Mouse (Mus musculus): Measurements from ENCODE around the gene Sdccag8. TPM values are rescaled to one million over a fixed set of nuclear protein-coding genes. Genes with fewer than 3 reads are reported as not detected.

The Sdccag8 gene
- 8.6 and 12.7 TPM in 2 replicates for polyA plus RNA-seq (2015; fragmentation: Nextera tagmentation; extraction: Ambion mirVana)

DNA sequence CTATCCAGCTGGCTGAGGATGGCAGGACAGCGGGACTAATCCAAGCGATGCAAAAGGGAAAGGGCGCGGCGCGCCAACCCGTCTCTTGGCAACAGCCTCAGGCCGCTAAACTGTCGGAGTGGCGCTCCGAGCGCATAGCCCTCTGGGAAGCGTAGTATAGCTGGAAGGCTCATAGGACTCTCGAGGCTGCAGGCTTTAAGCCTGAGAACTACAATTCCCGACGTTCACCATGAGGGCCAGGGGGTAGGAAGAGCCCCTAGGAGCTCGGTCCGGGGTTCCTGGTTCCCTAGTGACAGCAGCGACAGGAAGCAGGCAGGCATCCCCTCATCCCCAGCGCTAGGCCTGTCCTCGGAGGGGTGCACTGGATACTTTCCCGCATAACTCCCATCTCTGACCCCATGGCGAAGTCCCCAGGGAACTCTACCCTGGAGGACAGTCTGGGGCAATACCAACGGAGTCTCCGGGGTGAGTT is at the start of gene Sdccag8:
Sdccag8 (plus strand) TSS at position 70 of the 472 bp plus-strand sequence.
- no peaks in the 10 kb centered on the region for H3K9me3 ChIP-seq (replicated peaks)
- peak within 1 kb of the TSS; percentile 92 for H3K4me3 ChIP-seq
- H3K27me3 ChIP-seq: no peaks in the 10 kb centered on the region
- no peaks in the 10 kb centered on the region for H3K36me3 ChIP-seq
- under 1% methylated on average over 25 of the region's 25 CpGs for WGBS
- H3K4me1 ChIP-seq (replicated peaks): peaks cover 21% of the 10 kb centered on the region
- ATAC-seq (replicated peaks; ENCODE audit: insufficient number of reproducible peaks, insufficient read depth, low FRiP score, low read depth): peak; percentile 94
- H3K4me2 ChIP-seq: peak within 1 kb of the TSS; percentile 68
- peak within 1 kb of the TSS; percentile 87 for H3K9ac ChIP-seq
- H3K27ac ChIP-seq: peak within 1 kb of the TSS; percentile 98

DNA sequence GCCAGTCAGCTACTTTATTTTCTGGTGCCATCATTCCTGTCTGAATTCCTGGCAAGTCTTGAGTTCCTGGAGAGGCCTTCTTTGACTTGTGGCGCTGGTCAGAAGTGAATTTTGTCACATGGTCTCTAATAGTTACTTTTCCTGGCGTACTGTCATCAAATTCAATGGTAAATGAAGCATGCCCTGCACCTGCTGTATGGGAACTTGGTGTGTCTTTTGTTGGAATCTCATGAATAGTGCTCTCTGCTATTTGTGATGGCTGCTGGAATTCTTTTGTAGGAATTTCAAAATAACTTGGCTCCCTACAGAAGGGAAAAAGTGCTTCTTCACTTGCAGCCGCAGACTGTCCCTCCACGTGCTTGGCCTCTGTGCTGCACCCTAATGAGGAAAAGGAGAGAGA is 39.9 kb upstream of the Sdccag8 start:
- Histone ChIP-seq H3K4me2 (no peak overlapping the region), H3K9me3 (replicated peaks) (no peaks in the 10 kb centered on the region), H3K4me1 (replicated peaks) (no peaks in the 10 kb centered on the region), H3K4me3 (no peak overlapping the region), H3K27me3 (no peaks in the 10 kb centered on the region), H3K9ac (no peak overlapping the region), H3K27ac (no peak overlapping the region), H3K36me3 (peaks cover 36% of the 10 kb centered on the region)
- WGBS: 67% methylated on average over 4 of the region's 4 CpGs
- no peak for ATAC-seq (replicated peaks; ENCODE audit: insufficient number of reproducible peaks, insufficient read depth, low FRiP score, low read depth)

DNA sequence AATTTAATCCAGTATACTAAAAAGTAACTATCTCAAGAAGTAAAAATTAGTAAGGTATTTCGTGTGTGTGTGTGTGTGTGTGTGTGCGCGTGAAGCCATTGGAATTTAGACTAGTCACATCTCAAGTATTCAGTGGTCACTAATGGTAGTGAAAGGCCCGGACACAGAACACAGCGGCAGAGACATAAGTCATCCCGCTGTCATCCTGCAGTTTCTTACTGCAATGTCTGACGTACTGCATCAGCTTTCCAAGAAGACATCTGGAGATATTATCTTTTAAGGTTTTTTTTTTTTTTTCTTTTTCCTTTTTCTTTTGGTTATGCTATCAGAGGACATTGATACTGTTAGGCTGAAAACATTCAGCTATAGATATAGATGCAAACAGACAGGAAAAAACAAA is 25.1 kb upstream of the Sdccag8 start:
- WGBS: 84% methylated on average over 7 of the region's 7 CpGs
- no peak overlapping the region for H3K4me2 ChIP-seq
- H3K36me3 ChIP-seq: peaks cover 13% of the 10 kb centered on the region; the same call in 1 of the 2 replicates
- H3K4me1 ChIP-seq (replicated peaks): no peaks in the 10 kb centered on the region
- H3K27ac ChIP-seq: no peak overlapping the region
- no peak overlapping the region for H3K4me3 ChIP-seq
- no peaks in the 10 kb centered on the region for H3K9me3 ChIP-seq (replicated peaks)
- ATAC-seq (replicated peaks; ENCODE audit: insufficient number of reproducible peaks, insufficient read depth, low FRiP score, low read depth): no peak
- H3K27me3 ChIP-seq: no peaks in the 10 kb centered on the region
- no peak overlapping the region for H3K9ac ChIP-seq

DNA sequence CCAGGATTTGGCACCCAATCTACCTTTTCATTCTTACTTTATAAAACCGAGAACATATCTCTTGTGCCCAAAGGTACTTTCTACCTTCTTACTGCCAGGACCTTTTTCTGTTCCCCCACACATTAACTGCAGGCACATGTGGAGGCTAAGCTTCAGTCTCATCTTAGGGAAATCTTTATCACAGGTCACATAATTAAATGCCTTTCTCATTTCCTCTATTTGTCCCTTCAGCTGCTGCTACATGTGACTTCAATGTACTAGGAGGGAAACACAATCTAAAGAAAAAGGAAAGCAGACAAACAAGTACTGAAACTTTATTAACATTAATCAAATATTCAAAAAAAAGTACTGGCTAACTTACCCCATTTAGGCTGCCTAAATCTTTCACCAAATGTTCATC is 22.3 kb upstream of the Sdccag8 start:
- WGBS: 77% methylated on average over 1 of the region's 1 CpGs

DNA sequence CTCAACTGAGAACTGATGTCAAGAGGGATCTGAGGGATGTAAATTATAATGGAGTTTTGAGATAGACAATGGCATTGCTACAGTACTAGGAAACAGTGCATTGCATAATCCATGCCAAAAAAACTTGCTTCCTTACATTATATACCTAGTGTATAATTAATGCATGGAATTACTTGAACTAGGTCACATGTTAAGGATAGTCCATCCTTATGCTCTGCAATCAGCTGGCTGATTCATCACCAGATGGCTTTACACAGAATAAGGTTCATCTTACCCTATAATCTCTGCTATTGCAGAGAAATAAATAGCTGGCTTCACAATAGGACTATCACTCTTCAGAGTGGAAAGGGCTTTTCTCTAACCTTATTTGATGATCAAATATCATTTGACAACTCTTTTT is 15.8 kb upstream of the Sdccag8 start:
- no peak for ATAC-seq (replicated peaks; ENCODE audit: insufficient number of reproducible peaks, insufficient read depth, low FRiP score, low read depth)
- Histone ChIP-seq H3K4me2 (no peak overlapping the region), H3K4me1 (replicated peaks) (peaks cover 15% of the 10 kb centered on the region), H3K4me3 (no peak overlapping the region), H3K27me3 (no peaks in the 10 kb centered on the region), H3K9me3 (replicated peaks) (no peaks in the 10 kb centered on the region), H3K36me3 (no peaks in the 10 kb centered on the region), H3K27ac (no peak overlapping the region), H3K9ac (no peak overlapping the region)

More for the DNA sequence above, 22.3 kb upstream of the Sdccag8 start:
- no peak overlapping the region for H3K4me3 ChIP-seq
- no peaks in the 10 kb centered on the region for H3K9me3 ChIP-seq (replicated peaks)
- no peak overlapping the region for H3K27ac ChIP-seq
- ATAC-seq (replicated peaks; ENCODE audit: insufficient number of reproducible peaks, insufficient read depth, low FRiP score, low read depth): no peak
- H3K36me3 ChIP-seq: peaks cover 5% of the 10 kb centered on the region; the same call in 1 of the 2 replicates
- H3K27me3 ChIP-seq: no peaks in the 10 kb centered on the region
- H3K9ac ChIP-seq: no peak overlapping the region
- no peak overlapping the region for H3K4me2 ChIP-seq
- H3K4me1 ChIP-seq (replicated peaks): 0 out of 2 replicates have a peak, but pooled peaks cover 3% of the 10 kb centered on the region

DNA sequence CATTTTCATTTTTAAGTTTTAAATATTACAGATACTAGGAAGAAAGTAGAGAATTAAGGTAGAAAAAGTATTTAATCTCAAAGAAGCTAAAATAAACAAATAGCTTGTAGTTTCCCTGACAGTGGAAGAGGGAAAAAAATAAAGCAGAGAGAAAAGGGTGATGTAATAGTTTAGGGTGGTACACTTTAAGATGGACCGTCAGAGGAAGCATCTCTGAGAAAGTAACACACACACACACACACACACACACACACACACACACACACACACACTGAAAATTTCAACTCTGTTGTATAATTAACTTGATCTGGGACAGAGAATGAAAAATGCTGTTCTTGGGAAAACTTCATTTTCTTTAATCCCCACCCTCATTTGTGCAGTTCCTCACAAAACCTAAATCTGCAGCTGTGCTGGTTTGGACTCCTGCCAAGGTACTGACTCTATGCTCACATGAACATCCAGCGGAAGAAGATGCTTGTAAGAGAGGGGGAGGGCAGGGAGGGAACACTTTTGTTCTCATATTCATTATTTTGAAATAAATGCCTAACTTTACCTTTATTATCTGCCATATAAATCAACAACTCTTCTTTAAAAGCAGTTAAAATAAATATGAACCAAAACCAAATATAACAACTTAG is 13.6 kb upstream of the Sdccag8 start:
- 20% methylated on average over 2 of the region's 2 CpGs for WGBS
- Histone ChIP-seq H3K9me3 (replicated peaks) (no peaks in the 10 kb centered on the region), H3K9ac (no peak overlapping the region), H3K36me3 (no peaks in the 10 kb centered on the region), H3K27me3 (no peaks in the 10 kb centered on the region), H3K4me2 (no peak overlapping the region), H3K4me3 (no peak overlapping the region), H3K27ac (peak overlapping the region; percentile 45; the same call in 1 of the 2 replicates), H3K4me1 (replicated peaks) (peaks cover 11% of the 10 kb centered on the region)
- 0 out of 2 replicates have a peak, but pooled peaks have one; percentile 35 for ATAC-seq (replicated peaks; ENCODE audit: insufficient number of reproducible peaks, insufficient read depth, low FRiP score, low read depth)

DNA sequence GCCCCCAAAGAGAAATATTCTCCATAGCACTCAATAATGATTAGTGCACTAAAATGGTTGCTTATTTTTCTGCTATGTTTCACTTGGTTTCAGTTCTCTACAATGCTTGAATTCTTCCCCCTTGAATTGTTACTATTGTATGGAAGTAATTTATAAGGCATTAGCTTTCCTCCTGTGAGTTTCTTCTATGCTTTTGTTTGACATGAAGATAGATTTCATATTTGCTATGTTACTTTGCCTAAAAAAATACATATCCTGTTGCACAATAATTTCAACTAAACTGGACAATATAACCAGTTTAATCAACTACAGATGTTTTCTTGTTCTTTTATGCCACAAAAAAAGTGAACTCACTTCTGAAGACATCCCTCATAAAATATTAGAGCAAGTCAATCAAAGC is 4.3 kb upstream of the Sdccag8 start:
- ATAC-seq (replicated peaks; ENCODE audit: insufficient number of reproducible peaks, insufficient read depth, low FRiP score, low read depth): no peak
- H3K27ac ChIP-seq: no peak overlapping the region
- no peaks in the 10 kb centered on the region for H3K9me3 ChIP-seq (replicated peaks)
- H3K4me2 ChIP-seq: no peak overlapping the region
- no peaks in the 10 kb centered on the region for H3K36me3 ChIP-seq
- H3K9ac ChIP-seq: no peak overlapping the region
- H3K4me1 ChIP-seq (replicated peaks): peaks cover 16% of the 10 kb centered on the region
- H3K27me3 ChIP-seq: no peaks in the 10 kb centered on the region
- no peak overlapping the region for H3K4me3 ChIP-seq

DNA sequence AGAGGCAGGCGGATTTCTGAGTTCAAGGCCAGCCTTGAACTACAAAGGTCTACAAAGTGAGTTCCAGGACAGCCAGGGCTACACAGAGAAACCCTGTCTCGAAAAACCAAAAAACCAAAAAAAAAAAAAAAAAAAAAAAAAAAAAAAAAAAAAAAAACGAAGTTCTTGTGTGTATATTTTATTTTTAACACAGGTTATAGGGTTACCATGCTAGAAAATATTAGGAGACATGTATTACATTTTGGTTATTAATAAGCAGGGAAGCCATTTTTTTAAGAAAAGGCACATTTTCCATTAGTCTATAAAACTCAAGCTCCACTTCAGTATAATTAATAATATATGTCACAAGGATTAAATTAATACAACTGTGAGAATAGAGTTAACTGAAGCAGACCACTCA is 2.6 kb upstream of the Sdccag8 start:
- Histone ChIP-seq H3K4me3 (peak overlapping the region; percentile 92), H3K9ac (no peak overlapping the region), H3K36me3 (no peaks in the 10 kb centered on the region), H3K4me2 (peak overlapping the region; percentile 68), H3K27ac (peak overlapping the region; percentile 98; the same call in 1 of the 2 replicates), H3K27me3 (no peaks in the 10 kb centered on the region), H3K4me1 (replicated peaks) (peaks cover 16% of the 10 kb centered on the region), H3K9me3 (replicated peaks) (no peaks in the 10 kb centered on the region)
- no peak for ATAC-seq (replicated peaks; ENCODE audit: insufficient number of reproducible peaks, insufficient read depth, low FRiP score, low read depth)
- WGBS: 69% methylated on average over 3 of the region's 3 CpGs

DNA sequence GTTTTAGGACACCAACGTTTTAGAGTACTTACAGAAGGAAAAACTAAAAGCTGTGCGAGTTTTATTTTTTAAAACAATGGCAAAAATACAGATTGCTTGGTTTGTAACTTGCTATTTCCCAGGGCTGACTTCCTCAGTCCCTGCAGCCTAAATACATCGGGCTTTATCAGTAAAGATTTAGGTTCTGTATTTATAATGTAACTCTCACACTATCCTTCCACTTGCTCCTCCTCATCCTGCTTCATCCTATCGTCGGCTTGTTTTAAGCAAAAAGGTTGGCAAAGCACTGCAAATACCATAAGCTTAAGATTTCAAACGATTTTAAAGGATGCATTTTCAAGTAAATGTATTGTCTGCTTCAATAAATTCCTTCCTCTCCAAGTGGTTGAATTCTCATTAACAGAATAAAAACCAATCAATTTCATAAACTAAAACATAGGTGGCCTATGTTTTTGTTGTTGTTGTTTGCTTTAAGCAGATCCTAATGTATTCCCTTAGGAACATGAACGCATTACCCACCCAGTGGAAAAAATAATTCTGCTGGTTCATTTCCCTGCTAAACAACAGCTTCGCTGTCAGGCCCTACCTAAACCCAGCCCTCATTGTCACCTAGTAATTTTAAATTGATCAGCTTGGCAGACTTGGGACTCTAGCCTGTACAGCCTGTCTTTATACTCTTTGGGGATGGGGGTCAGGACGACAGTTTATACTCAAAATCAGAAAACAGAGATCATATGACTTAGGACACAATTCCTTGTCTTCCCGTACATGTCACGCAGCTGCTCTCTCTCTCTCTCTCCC is 1.8 kb upstream of the Sdccag8 start:
- Histone ChIP-seq H3K27me3 (no peaks in the 10 kb centered on the region), H3K9ac (peak overlapping the region; percentile 87), H3K4me3 (peak overlapping the region; percentile 92), H3K4me1 (replicated peaks) (peaks cover 14% of the 10 kb centered on the region), H3K27ac (peak overlapping the region; percentile 98), H3K9me3 (replicated peaks) (no peaks in the 10 kb centered on the region), H3K36me3 (no peaks in the 10 kb centered on the region), H3K4me2 (peak overlapping the region; percentile 68)
- ATAC-seq (replicated peaks; ENCODE audit: insufficient number of reproducible peaks, insufficient read depth, low FRiP score, low read depth): no peak
- WGBS: 12% methylated on average over 11 of the region's 11 CpGs

DNA sequence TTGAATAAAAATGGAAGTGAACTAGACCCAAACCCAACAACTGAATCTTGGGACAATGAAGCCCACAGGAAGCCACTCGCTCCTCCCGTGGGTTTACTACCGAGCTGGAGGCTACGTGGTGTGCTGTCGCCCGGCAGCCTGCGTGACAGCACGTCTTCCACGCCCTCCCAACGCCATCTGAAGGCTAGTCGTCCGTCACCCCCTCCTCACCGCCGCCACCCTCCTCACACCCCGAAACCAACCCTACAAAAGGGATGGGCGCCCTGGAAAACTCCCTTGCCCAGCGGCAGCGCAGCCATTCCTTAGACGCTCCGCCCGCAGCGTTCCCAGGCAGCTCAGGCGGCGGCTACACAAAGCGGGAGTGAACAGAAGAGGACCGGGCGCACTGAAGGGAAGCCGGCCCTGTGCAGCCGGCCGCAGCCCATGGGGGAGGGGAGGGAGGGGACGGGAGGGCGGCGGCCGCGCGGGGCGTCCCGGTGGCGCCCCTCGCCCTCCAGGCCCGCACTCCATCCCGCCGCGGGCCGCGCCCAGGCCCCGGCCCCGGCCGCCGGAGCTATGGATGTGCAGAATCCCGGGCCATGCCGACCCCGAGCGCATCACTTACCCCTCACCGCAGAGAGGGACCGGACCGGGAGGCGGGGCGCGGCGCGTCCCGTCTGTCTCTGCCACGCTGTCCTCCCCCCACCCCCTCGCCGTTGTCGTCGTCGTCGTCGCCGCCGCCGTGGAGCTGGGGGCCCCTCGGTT is 996 bp upstream of the Sdccag8 start:
- peak overlapping the region; percentile 98 for H3K27ac ChIP-seq
- no peaks in the 10 kb centered on the region for H3K36me3 ChIP-seq
- peak overlapping the region; percentile 92 for H3K4me3 ChIP-seq
- under 1% methylated on average over 68 of the region's 75 CpGs for WGBS
- no peaks in the 10 kb centered on the region for H3K9me3 ChIP-seq (replicated peaks)
- no peaks in the 10 kb centered on the region for H3K27me3 ChIP-seq
- peaks cover 19% of the 10 kb centered on the region for H3K4me1 ChIP-seq (replicated peaks)
- peak; percentile 45 for ATAC-seq (replicated peaks; ENCODE audit: insufficient number of reproducible peaks, insufficient read depth, low FRiP score, low read depth)
- H3K9ac ChIP-seq: peak overlapping the region; percentile 87
- peak overlapping the region; percentile 68 for H3K4me2 ChIP-seq

DNA sequence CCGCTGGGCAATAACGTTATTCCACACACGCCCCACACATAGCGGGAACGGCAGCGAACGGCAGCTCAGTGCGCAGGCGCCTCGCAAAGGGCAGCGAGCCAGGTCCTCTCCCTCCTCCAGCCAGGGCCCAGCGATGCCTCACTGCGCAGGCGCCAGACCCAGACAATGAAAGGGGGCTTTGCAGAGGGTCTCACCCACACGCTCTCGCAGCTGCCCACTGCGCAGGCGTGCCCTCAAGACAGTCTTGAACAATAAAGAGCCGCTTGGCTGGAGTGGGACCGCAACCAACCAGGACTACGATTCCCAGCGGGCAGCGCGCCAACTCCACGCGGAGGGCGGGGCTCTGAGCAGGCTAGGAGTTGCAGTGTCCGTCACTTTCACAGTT is 432 bp upstream of the Sdccag8 start, which contains the start of gene Cep170:
Cep170 (minus strand) TSS at position 32 of the 385 bp plus-strand sequence.
- peak within 1 kb of the TSS; percentile 68 for H3K4me2 ChIP-seq
- WGBS: under 1% methylated on average over 28 of the region's 28 CpGs
- peak within 1 kb of the TSS; percentile 87 for H3K9ac ChIP-seq
- peaks cover 23% of the 10 kb centered on the region for H3K4me1 ChIP-seq (replicated peaks)
- H3K27me3 ChIP-seq: no peaks in the 10 kb centered on the region
- H3K27ac ChIP-seq: peak within 1 kb of the TSS; percentile 98
- no peaks in the 10 kb centered on the region for H3K36me3 ChIP-seq
- ATAC-seq (replicated peaks; ENCODE audit: insufficient number of reproducible peaks, insufficient read depth, low FRiP score, low read depth): peak; percentile 91
- no peaks in the 10 kb centered on the region for H3K9me3 ChIP-seq (replicated peaks)
- peak within 1 kb of the TSS; percentile 92 for H3K4me3 ChIP-seq

Measured in heart, embryonic 15.5 days (tissue).